Comparison of ENCODE assay signal across 11 mouse cellular contexts in the genomic region with DNA sequence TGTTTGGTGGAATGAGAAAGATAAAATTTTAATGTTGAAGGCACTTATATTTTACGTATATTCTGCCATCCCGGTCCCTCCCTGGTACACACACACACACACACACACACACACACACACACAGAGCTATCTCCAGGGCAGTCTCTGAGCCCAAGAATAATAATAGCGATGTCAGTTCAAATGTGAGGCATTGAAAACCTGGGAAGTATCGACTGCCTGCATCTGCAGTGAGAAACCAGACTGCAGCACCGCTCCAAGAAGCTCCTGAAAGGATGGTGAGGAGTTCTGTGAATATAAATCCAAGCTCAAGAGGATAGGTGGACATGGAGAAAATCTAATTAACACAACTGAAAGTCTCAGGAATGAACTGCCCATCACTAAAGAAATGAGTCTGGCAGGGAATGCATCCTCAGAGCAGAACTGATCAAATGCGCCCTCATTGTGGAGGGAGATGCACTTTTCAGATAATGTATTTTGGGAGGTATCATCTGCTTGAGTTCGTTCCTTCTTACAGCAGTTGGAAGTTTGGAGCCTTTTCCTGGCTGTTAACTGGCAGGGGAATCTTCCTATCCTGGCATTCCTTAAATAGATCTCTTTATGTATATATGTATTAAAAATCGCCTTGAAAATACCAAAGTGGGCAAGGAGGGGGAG.
DNase-seq lines count a peak whose midpoint lies in the region; ATAC-seq and TF ChIP-seq lines count a peak whose summit lies in the region.
"Had no signal": no experiment of that assay in that cellular context is flagged by ENCODE, and none has a peak within 500 bp of the region (broad histone marks: within the 10 kb centered on the region; RNA-seq: fewer than 3 reads in every experiment).

No protein-coding gene starts in this region.

- no peaks in the 10 kb centered on the region for H3K36me3 ChIP-seq in embryonic facial prominence, embryonic 15.5 days
- no peaks in the 10 kb centered on the region for H3K36me3 ChIP-seq in embryonic facial prominence, embryonic 10.5 days (replicated peaks)
- H3K36me3 ChIP-seq in lung, embryonic 14.5 days (ENCODE audit: insufficient read depth) = no peaks in the 10 kb centered on the region
- H3K36me3 ChIP-seq in hindbrain, postnatal 0 days (ENCODE audit: insufficient read depth, low read length) = no peaks in the 10 kb centered on the region
- H3K36me3 ChIP-seq: limb, embryonic 13.5 days had no signal

- no peak for DNase-seq in embryonic facial prominence, embryonic 10.5 days (ENCODE audit: low spot score)
- no peak for DNase-seq in lung, embryonic 14.5 days
- DNase-seq in lung, postnatal 10 days = no peak
- DNase-seq in brain, adult 2 months (ENCODE audit: low read depth, low spot score) = peak; percentile 65
- DNase-seq in hindbrain, postnatal 0 days (ENCODE audit: low spot score) = no peak
- no peak for DNase-seq in gastrocnemius, postnatal 10 days
- no peak for DNase-seq in spleen, postnatal 14 days (ENCODE audit: low spot score in 2 of 2)
- DNase-seq: cerebellum, adult 2 months had no signal

- H3K9me3 ChIP-seq in embryonic facial prominence, embryonic 15.5 days (replicated peaks) = no peaks in the 10 kb centered on the region
- no peaks in the 10 kb centered on the region for H3K9me3 ChIP-seq in embryonic facial prominence, embryonic 10.5 days
- no peaks in the 10 kb centered on the region for H3K9me3 ChIP-seq in lung, embryonic 14.5 days (ENCODE audit: low read depth, low read length)
- H3K9me3 ChIP-seq in hindbrain, postnatal 0 days (ENCODE audit: low read length) = no peaks in the 10 kb centered on the region
- H3K9me3 ChIP-seq: limb, embryonic 13.5 days had no signal

- no peak for ATAC-seq in embryonic facial prominence, embryonic 15.5 days (ENCODE audit: insufficient number of reproducible peaks, low FRiP score, low TSS enrichment, low read depth)
- ATAC-seq in lung, embryonic 14.5 days (ENCODE audit: insufficient read depth) = 0 out of 2 replicates have a peak, but pooled peaks have one; percentile 21
- no peak for ATAC-seq in hindbrain, postnatal 0 days
- ATAC-seq: intestine, embryonic 16.5 days had no signal

- H3K27me3 ChIP-seq in embryonic facial prominence, embryonic 15.5 days = no peaks in the 10 kb centered on the region
- H3K27me3 ChIP-seq in embryonic facial prominence, embryonic 10.5 days (replicated peaks; ENCODE audit: low read depth, poor library complexity, severe bottlenecking) = no peaks in the 10 kb centered on the region
- no peaks in the 10 kb centered on the region for H3K27me3 ChIP-seq in lung, embryonic 14.5 days (ENCODE audit: insufficient read depth, low read length)
- no peaks in the 10 kb centered on the region for H3K27me3 ChIP-seq in hindbrain, postnatal 0 days (ENCODE audit: insufficient read depth, low read length)
- H3K27me3 ChIP-seq: limb, embryonic 13.5 days had no signal

- WGBS in embryonic facial prominence, embryonic 15.5 days = 68% methylated on average over 8 of the region's 8 CpGs
- 85% methylated on average over 8 of the region's 8 CpGs for WGBS in embryonic facial prominence, embryonic 10.5 days
- 71% methylated on average over 8 of the region's 8 CpGs for WGBS in lung, embryonic 14.5 days
- WGBS in hindbrain, postnatal 0 days = 53% methylated on average over 8 of the region's 8 CpGs

- 0 out of 2 replicates have a peak overlapping the region, but pooled peaks have one; percentile 6 for H3K4me3 ChIP-seq in embryonic facial prominence, embryonic 15.5 days (replicated peaks)
- no peak overlapping the region for H3K4me3 ChIP-seq in embryonic facial prominence, embryonic 10.5 days
- H3K4me3 ChIP-seq in lung, embryonic 14.5 days (ENCODE audit: low read depth, low read length) = no peak overlapping the region
- H3K4me3 ChIP-seq in hindbrain, postnatal 0 days (ENCODE audit: low read length) = no peak overlapping the region
- H3K4me3 ChIP-seq: limb, embryonic 13.5 days had no signal

- no peak overlapping the region for H3K4me2 ChIP-seq in embryonic facial prominence, embryonic 15.5 days (replicated peaks)
- no peak overlapping the region for H3K4me2 ChIP-seq in lung, embryonic 14.5 days
- no peak overlapping the region for H3K4me2 ChIP-seq in hindbrain, postnatal 0 days (ENCODE audit: low read depth, low read length)
- H3K4me2 ChIP-seq: limb, embryonic 13.5 days had no signal

- TF ChIP-seq CTCF in lung, embryonic 14.5 days (IDR thresholded peaks at IDR 0.05; ENCODE audit: low read depth) = no peak
- no peak for TF ChIP-seq CTCF in hindbrain, postnatal 0 days (IDR thresholded peaks at IDR 0.05; ENCODE audit: low read depth)

- peak overlapping the region; percentile 39; the same call in 1 of the 2 replicates for H3K27ac ChIP-seq in embryonic facial prominence, embryonic 15.5 days (replicated peaks)
- H3K27ac ChIP-seq in embryonic facial prominence, embryonic 10.5 days (replicated peaks) = no peak overlapping the region
- peak overlapping the region; percentile 50; the same call in 1 of the 2 replicates for H3K27ac ChIP-seq in lung, embryonic 14.5 days (ENCODE audit: low read depth)
- peak overlapping the region; percentile 11; the same call in 1 of the 2 replicates for H3K27ac ChIP-seq in hindbrain, postnatal 0 days
- H3K27ac ChIP-seq: limb, embryonic 13.5 days had no signal

- H3K9ac ChIP-seq in embryonic facial prominence, embryonic 15.5 days = no peak overlapping the region
- no peak overlapping the region for H3K9ac ChIP-seq in lung, embryonic 14.5 days
- H3K9ac ChIP-seq in hindbrain, postnatal 0 days (replicated peaks; ENCODE audit: low read length) = no peak overlapping the region
- H3K9ac ChIP-seq: limb, embryonic 13.5 days had no signal

- peaks cover 12% of the 10 kb centered on the region for H3K4me1 ChIP-seq in embryonic facial prominence, embryonic 15.5 days
- H3K4me1 ChIP-seq in embryonic facial prominence, embryonic 10.5 days = 0 out of 2 replicates have a peak, but pooled peaks cover 8% of the 10 kb centered on the region
- H3K4me1 ChIP-seq in lung, embryonic 14.5 days (ENCODE audit: insufficient read depth) = no peaks in the 10 kb centered on the region
- H3K4me1 ChIP-seq in hindbrain, postnatal 0 days (ENCODE audit: insufficient read depth, low read length) = 0 out of 2 replicates have a peak, but pooled peaks cover 8% of the 10 kb centered on the region
- H3K4me1 ChIP-seq: limb, embryonic 13.5 days had no signal
